Mouse (Mus musculus) ES-E14 (cell line): ENCODE results near the gene Myzap.

Experiments
- HCFC1 ChIP-seq: IDR thresholded peaks from 2 replicates; pipeline ENCODE4 v1.6.1; 2012; ENCODE audit warnings: low read length, inconsistent platforms, borderline replicate concordance; ENCODE audit not compliant: insufficient read depth
- MAFK ChIP-seq: IDR thresholded peaks from 2 replicates; pipeline ENCODE4 v1.6.1; 2014; ENCODE audit warnings: mild to moderate bottlenecking, low read depth, low read length, inconsistent platforms; ENCODE audit not compliant: insufficient read depth
- ZNF384 ChIP-seq: IDR thresholded peaks from 2 replicates; pipeline ENCODE4 v1.6.1; 2012; ENCODE audit warnings: low read depth, low read length, inconsistent platforms

GRCm38 (mm10) chr9:71484871-71485474 is 107.2 kb downstream of the Myzap start:
- TF ChIP-seq HCFC1 (no peak), ZNF384 (no peak), MAFK (no peak)
